Mouse (Mus musculus): ENCODE results near the gene Gm4498.
"Not testable (repeated sequence)": the region's sequence is repeated elsewhere in the genome, so short reads cannot be mapped to it uniquely, and the experiment has no call there.

The Gm4498 gene

GRCm38 (mm10) chr7:20233728-20234127 is at the start of gene Gm4498:
TSS of gene Gm4498 (minus strand) at chr7:20233828.
- not testable (repeated sequence) for DNase-seq (ENCODE audit: low spot score)

GRCm38 (mm10) chr7:20262734-20263133 is 29.1 kb upstream of the Gm4498 start, which contains the start of gene Gm5890:
TSS of gene Gm5890 (minus strand) at chr7:20262834.
- not testable (repeated sequence) for DNase-seq (ENCODE audit: low spot score)

GRCm38 (mm10) chr7:20205507-20205906 is 28.1 kb downstream of the Gm4498 start, which contains the start of gene Gm6164:
TSS of gene Gm6164 (minus strand) at chr7:20205607.
- DNase-seq (ENCODE audit: low spot score), result not testable (repeated sequence)

DNA sequence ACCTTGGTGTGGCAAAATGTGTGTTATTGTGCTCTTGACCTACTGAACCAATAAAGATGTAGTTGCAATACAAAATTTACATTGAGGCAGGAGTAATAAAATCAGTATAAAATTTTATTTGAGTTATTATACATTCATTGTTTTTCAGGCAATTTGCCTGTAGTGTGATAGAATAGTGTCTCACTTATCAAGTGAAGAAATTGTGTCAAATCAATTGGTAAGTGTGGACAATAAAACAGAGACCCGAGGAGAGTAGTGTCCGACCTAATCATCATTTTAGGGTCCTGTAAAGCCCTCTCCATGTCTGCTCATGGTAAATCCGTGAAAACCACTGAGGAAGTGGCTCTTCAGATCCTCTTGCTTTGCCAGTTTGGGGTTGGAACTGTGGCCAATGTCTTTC is 40.2 kb downstream of the Gm4498 start, which contains the start of gene Vmn1r95:
Gene Vmn1r95 (plus strand): TSS at position 301 of the 400 bp plus-strand sequence.
- DNase-seq (ENCODE audit: low spot score), result not testable (repeated sequence)

Measured in retina, embryonic 14.5 days (tissue).